Mouse (Mus musculus) lung, embryonic 16.5 days (tissue): Measurements from ENCODE around the gene Tmem199. TPM values are rescaled to one million over a fixed set of nuclear protein-coding genes. Genes with fewer than 3 reads are reported as not detected.

ENCODE experiments used
- ATAC-seq: fragments of 200-750 bp; cut with Nextera tagmentation; 2 replicates; pipeline ENCODE4 v1.8.0; 2017; ENCODE audit warnings: low read depth, mild to moderate bottlenecking, moderate library complexity
- H3K27ac ChIP-seq: fragments of 300-500 bp; sonication (generic); 2 replicates; pipeline ENCODE4 v1.5.1; 2014; ENCODE audit warnings: mild to moderate bottlenecking, control low read depth, low read length
- H3K27me3 ChIP-seq: fragments of 300-500 bp; sonication (generic); 2 replicates; pipeline ENCODE4 v1.6.1; 2014; ENCODE audit warnings: low read depth, low read length, mixed read lengths; ENCODE audit not compliant: control insufficient read depth, insufficient read depth
- H3K36me3 ChIP-seq: fragments of 300-500 bp; sonication (generic); 2 replicates; pipeline ENCODE4 v1.6.1; 2014; ENCODE audit warnings: low read length; ENCODE audit not compliant: control insufficient read depth, insufficient read depth
- H3K4me1 ChIP-seq: fragments of 300-500 bp; sonication (generic); replicated peaks from 2 replicates; pipeline ENCODE4 v1.6.1; 2014; ENCODE audit warnings: low read length, mixed read lengths; ENCODE audit not compliant: control insufficient read depth, insufficient read depth
- H3K4me2 ChIP-seq: fragments of 300-500 bp; sonication (generic); 2 replicates; pipeline ENCODE4 v1.6.1; 2014; ENCODE audit warnings: low read depth, low read length, control low read depth
- H3K4me3 ChIP-seq: fragments of 300-500 bp; sonication (generic); 2 replicates; pipeline ENCODE4 v1.5.1; 2014; ENCODE audit warnings: mild to moderate bottlenecking, low read length, control low read depth
- H3K9ac ChIP-seq: fragments of 300-500 bp; sonication (generic); 2 replicates; pipeline ENCODE4 v1.6.1; 2014; ENCODE audit warnings: low read length, control low read depth
- H3K9me3 ChIP-seq: fragments of 300-500 bp; sonication (generic); 2 replicates; pipeline ENCODE4 v1.6.1; 2016; ENCODE audit warnings: low read length; ENCODE audit not compliant: control insufficient read depth
- WGBS: fragments of 180-500 bp; shearing (Covaris S2); extraction: QIAGEN DNeasy Blood & Tissue Kit; methylation state at CpG from one replicate; pipeline ENCODE4 v1.1.7; 2014; 5-methylcytosine and 5-hydroxymethylcytosine counted together
- polyA plus RNA-seq: library from polyadenylated mRNA; unstranded; fragments of >200 nt; fragmentation: Nextera tagmentation; extraction: Ambion mirVana; gene quantifications from 2 replicates; pipeline ENCODE4 v1.2.1, GENCODE M21; 2015

The Tmem199 gene
- 44.9 and 48.3 TPM in 2 replicates for polyA plus RNA-seq

DNA sequence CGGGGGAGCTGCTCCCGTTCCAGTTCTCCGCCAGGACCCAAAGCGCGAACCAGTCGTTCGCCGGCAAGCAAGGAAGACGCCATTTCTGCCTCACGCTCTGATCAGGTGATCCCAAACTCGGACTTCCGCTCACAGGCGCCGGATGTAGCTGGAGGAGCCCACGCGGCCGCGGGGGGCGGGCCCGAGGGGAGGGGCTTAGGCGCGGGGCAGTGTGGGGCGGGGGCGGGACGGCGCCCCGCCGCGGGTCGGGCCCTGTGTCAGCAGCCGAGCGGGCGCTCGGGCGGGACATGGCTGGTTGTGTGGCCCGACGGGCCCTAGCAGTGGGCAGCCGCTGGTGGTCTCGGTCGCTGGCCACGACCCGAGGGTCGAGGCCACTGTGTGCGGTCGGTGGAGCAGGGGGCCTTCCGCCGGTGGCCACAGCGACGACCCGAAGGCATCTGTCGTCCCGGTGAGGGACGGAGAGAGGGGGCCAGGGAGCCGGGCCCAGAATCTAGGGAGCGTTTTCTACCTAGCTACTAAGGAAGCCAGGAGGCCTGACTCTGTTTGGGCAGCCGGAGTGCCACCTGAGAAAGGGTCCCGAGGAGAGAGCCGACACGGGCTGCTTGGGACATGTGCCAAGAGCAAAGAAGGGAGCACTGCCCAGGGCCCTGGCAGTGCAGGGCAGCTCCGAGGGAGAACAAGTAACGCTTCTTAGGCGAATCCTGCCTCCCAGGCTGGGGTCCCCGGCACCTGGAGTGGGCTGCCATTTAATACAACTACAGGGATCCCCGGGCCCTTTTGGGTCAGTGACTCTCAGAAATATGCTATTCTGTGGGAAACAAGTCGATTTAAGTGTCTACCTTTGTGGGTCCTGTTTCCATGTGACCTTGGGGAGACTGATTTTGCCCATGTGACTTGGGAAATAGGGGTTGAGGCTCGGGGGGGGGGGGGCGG lies at the start of gene Tmem199, which contains the start of gene Poldip2:
TSS of gene Tmem199 (minus strand) at position 148 of the 933 bp plus-strand sequence.
TSS of gene Poldip2 (plus strand) at position 169 of the 933 bp plus-strand sequence.
- Histone ChIP-seq H3K4me1 (peaks cover 16% of the 10 kb centered on the region), H3K9me3 (no peaks in the 10 kb centered on the region), H3K27ac (peak within 1 kb of the TSS; percentile 83), H3K27me3 (no peaks in the 10 kb centered on the region), H3K9ac (peak within 1 kb of the TSS; percentile 99), H3K36me3 (peaks cover 29% of the 10 kb centered on the region), H3K4me3 (peak within 1 kb of the TSS; percentile 91), H3K4me2 (peak within 1 kb of the TSS; percentile 91)
- WGBS, result under 1% methylated on average over 56 of the region's 67 CpGs
- ATAC-seq, result peak; percentile 99

DNA sequence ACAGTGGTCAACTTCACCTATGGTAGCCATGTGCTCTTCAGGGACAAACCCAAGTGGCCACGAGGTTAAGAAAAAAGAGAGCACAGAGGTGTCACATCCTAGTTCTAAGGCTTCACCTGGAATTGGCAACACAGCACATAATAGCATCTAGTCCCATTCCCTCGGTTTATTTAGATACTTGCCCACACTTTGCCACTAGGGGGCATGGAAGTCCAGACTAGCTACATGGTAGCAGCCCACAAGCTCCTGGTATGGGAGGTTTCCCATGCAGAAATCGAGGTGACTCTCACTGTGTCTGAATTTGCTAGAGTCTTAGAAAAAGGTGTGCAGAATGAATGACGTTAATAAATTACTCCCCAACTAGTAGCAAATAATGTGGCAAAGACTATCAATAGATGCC lies 48.5 kb upstream of the Tmem199 start:
- peak; percentile 76 for ATAC-seq
- no peaks in the 10 kb centered on the region for H3K36me3 ChIP-seq
- 14% methylated on average over 4 of the region's 4 CpGs for WGBS
- no peak overlapping the region for H3K27ac ChIP-seq
- no peaks in the 10 kb centered on the region for H3K4me1 ChIP-seq
- H3K27me3 ChIP-seq, result no peaks in the 10 kb centered on the region
- H3K9me3 ChIP-seq, result no peaks in the 10 kb centered on the region
- no peak overlapping the region for H3K4me3 ChIP-seq
- H3K4me2 ChIP-seq, result no peak overlapping the region
- no peak overlapping the region for H3K9ac ChIP-seq

DNA sequence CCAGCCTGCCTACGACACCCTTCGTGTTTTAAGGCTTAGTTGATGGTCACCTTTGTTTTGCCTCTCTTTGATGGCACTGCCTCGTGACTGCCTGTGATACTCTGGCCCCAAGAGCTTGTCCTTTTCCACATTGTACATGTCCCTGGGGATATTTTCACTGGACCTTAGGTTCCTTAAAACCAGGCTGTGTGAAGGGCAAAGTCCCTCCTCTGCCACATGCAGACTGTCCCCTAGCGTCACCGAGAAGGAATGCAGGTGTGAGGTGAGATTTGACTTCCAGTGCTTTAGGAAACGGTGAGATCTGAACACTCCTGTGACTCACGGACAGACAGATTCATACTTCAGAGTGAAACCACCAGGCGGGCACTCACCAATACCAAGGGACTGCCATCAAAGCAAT lies 45.3 kb upstream of the Tmem199 start:
- no peaks in the 10 kb centered on the region for H3K36me3 ChIP-seq
- H3K4me3 ChIP-seq, result no peak overlapping the region
- H3K4me2 ChIP-seq, result no peak overlapping the region
- H3K9me3 ChIP-seq, result no peaks in the 10 kb centered on the region
- no peaks in the 10 kb centered on the region for H3K27me3 ChIP-seq
- no peak overlapping the region for H3K27ac ChIP-seq
- no peak for ATAC-seq
- 51% methylated on average over 8 of the region's 8 CpGs for WGBS
- H3K9ac ChIP-seq, result no peak overlapping the region
- no peaks in the 10 kb centered on the region for H3K4me1 ChIP-seq

DNA sequence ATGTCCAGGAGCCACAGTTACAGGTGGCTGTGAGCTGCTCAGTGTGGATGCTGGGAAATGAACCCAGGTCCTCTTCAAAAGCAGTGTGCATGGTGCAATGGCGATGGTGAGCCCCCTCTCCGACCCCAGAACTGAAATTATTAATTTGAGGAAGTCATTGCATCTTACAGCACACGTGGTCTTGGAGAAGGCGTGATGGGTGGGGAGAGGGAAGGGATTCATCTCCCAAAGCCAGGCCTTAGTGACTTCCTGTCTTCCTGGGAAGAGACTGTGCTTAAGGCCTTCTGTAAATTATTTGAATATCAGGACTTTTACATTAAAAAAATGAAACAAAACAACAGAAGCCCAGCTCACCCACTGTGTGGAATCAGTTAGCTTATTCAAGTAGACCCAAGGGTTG lies 44.1 kb upstream of the Tmem199 start:
- Histone ChIP-seq H3K4me3 (no peak overlapping the region), H3K27me3 (no peaks in the 10 kb centered on the region), H3K4me1 (0 out of 2 replicates have a peak, but pooled peaks cover 1% of the 10 kb centered on the region), H3K27ac (no peak overlapping the region), H3K36me3 (no peaks in the 10 kb centered on the region), H3K4me2 (no peak overlapping the region), H3K9me3 (no peaks in the 10 kb centered on the region), H3K9ac (no peak overlapping the region)
- WGBS, result 59% methylated on average over 4 of the region's 4 CpGs
- ATAC-seq, result no peak

DNA sequence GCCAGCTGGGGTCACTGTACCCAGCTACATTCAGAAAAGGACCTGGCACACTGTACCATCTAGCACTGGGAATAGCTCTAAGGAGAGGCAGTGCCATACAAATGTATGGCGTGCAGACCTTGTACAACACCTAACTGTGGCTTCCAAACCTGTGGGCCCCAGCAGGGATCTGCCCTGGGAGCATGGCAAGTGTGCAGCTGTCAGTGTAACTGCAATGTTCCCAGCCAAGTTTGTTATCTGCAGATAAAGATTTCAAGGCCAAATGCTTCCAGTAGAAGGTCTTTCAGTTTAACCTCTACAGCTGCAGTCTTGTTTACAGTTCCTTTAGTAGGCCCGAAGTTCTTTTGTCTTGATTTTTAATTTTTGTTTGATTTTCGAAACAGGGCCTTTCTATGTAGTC lies 43.7 kb upstream of the Tmem199 start:
- H3K27me3 ChIP-seq, result no peaks in the 10 kb centered on the region
- ATAC-seq, result no peak
- H3K4me2 ChIP-seq, result no peak overlapping the region
- H3K9me3 ChIP-seq, result no peaks in the 10 kb centered on the region
- WGBS, result 58% methylated on average over 3 of the region's 3 CpGs
- 0 out of 2 replicates have a peak, but pooled peaks cover 3% of the 10 kb centered on the region for H3K4me1 ChIP-seq
- H3K4me3 ChIP-seq, result no peak overlapping the region
- no peak overlapping the region for H3K27ac ChIP-seq
- H3K36me3 ChIP-seq, result no peaks in the 10 kb centered on the region
- no peak overlapping the region for H3K9ac ChIP-seq

DNA sequence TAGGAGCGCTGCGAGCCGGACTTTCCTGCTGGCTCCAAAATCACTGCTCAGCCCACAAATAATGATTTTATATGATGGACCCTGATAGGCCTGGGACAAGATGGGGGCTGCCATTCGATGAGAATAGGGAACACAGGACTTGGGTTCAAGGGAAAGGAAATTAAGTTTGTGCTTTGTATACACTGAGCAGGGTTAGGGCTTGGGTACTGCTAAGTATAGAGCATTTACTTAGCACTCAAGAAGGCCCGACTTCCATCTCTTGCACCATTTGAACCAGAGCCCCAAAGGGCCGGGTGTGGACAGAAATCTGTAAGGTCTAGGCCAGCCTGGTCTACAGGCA lies 39.1 kb upstream of the Tmem199 start:
- 32% methylated on average over 6 of the region's 6 CpGs for WGBS
- Histone ChIP-seq H3K9ac (peak overlapping the region; percentile 72), H3K27me3 (no peaks in the 10 kb centered on the region), H3K4me1 (peaks cover 25% of the 10 kb centered on the region), H3K4me2 (peak overlapping the region; percentile 93), H3K36me3 (no peaks in the 10 kb centered on the region), H3K4me3 (peak overlapping the region; percentile 79), H3K9me3 (no peaks in the 10 kb centered on the region), H3K27ac (peak overlapping the region; percentile 69)
- ATAC-seq, result peak; percentile 22

DNA sequence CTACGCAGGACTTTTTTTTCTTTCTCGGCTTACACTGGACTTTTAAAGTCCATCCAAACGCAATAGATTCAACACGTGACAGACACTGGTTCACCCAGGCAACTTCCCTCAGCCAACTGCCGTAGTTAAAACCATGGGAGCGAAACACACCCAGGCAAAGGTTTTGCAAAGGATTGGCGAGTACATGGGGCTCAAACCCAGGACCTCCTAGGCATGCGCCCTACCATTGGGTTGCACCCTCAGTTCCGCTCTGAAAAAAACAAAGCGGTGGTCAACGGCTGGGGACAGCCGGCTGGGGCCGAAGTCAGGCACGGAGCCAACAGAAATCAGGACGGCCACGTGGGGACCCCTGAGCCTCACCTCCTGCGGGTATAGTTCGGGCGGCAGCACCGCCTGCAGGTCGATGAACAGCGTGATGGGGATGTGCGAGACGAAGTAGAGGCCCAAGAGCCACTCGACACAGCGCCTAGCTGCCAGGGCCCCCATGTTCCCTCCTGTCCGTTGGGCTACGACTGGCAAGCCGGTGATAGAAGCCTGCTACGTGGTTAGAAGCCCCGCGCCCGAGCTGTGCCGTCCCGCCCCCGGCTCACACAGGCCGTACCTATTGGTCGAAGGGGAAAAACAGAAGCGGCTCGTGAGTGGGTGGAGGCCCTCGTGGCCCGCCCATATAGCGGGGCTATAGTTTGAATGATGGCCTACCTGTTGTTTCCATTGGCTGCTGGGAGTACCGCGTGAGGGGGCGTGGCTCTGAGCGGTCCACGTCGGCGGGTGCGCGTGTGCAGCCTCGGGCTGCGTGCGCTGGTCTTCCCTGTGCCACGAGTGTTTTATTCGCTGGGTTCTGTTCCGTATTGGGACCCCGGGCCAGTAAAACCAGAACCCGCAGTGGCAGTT lies 38.4 kb upstream of the Tmem199 start, which contains the start of gene Tmem97:
TSS of gene Tmem97 (minus strand) at position 610 of the 891 bp plus-strand sequence.
- Histone ChIP-seq H3K4me1 (peaks cover 25% of the 10 kb centered on the region), H3K36me3 (peaks cover 2% of the 10 kb centered on the region; the same call in 1 of the 2 replicates), H3K4me2 (peak within 1 kb of the TSS; percentile 93), H3K4me3 (peak within 1 kb of the TSS; percentile 79), H3K27ac (peak within 1 kb of the TSS; percentile 81), H3K9ac (peak within 1 kb of the TSS; percentile 80), H3K9me3 (no peaks in the 10 kb centered on the region), H3K27me3 (no peaks in the 10 kb centered on the region)
- under 1% methylated on average over 59 of the region's 60 CpGs for WGBS
- ATAC-seq, result peak; percentile 100

DNA sequence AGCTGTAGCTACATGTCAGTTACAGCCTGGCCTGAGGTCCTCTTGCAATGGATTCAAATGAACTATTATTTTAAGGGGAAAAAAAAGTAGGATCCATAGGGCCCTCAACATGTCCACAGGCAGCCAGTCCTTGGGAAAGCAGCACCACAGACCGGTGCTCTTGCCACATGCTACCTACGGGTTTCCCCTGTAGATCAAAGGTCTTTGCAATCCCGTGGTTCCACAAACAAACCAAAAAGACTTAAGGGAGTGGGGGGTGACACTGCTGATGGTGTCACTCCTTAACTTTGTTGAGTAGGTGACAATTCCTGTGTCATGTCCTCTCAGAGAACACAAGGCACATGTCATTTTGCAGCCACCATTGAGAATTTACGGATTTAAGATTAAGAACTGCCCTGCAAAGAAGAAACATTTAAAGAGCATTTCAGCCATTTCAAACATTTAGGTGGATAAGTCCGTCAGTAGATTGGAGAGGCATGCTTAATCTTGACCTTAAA lies 37.6 kb upstream of the Tmem199 start:
- peak overlapping the region; percentile 81; the same call in 1 of the 2 replicates for H3K27ac ChIP-seq
- no peak for ATAC-seq
- H3K9me3 ChIP-seq, result no peaks in the 10 kb centered on the region

More for the DNA sequence above, 37.6 kb upstream of the Tmem199 start:
- H3K4me1 ChIP-seq, result peaks cover 25% of the 10 kb centered on the region
- H3K4me2 ChIP-seq, result peak overlapping the region; percentile 93
- 2% methylated on average over 5 of the region's 5 CpGs for WGBS
- no peaks in the 10 kb centered on the region for H3K27me3 ChIP-seq
- peaks cover 4% of the 10 kb centered on the region; the same call in 1 of the 2 replicates for H3K36me3 ChIP-seq
- peak overlapping the region; percentile 80 for H3K9ac ChIP-seq
- peak overlapping the region; percentile 79 for H3K4me3 ChIP-seq
